Mouse (Mus musculus) megakaryocyte, adult 5-6 weeks (primary cell): ENCODE results near the gene Trap1. TPM values are rescaled to one million over a fixed set of nuclear protein-coding genes. Genes with fewer than 3 reads are reported as not detected.

ENCODE experiments used
- total RNA-seq, 2 experiments: library from RNA; stranded (forward) in 1 of 2; stranded (reverse) in 1 of 2; fragments of 153-499, 151-499 nt in 1 of 2; fragments of 221-1000, 200-1000 nt in 1 of 2; gene quantifications; 2 replicates each; pipeline versions ENCODE4 v1.2.3 to v1.2.4; 2015 to 2017

Trap1 gene
- total RNA-seq, 2 experiments from 2014 or later: 25.5 to 50.7 TPM

Other genes with a start within 250 kb of the Trap1 start
- not detected in 2 replicates for gene Olfr15, start 246.9 kb downstream of the Trap1 start, total RNA-seq (2015)
- gene Olfr15, start 246.9 kb downstream of the Trap1 start, total RNA-seq (2017): not detected in 2 replicates
- 0.21 and 0.74 TPM in 2 replicates for gene Zfp174, start 230.6 kb downstream of the Trap1 start, total RNA-seq (2015)
- 0.20 and 0.22 TPM in 2 replicates for gene Zfp174, start 230.6 kb downstream of the Trap1 start, total RNA-seq (2017)
- gene Naa60, start 205.5 kb downstream of the Trap1 start, total RNA-seq (2015): 157 and 163 TPM in 2 replicates
- gene Naa60, start 205.5 kb downstream of the Trap1 start, total RNA-seq (2017): 61.0 and 64.2 TPM in 2 replicates
- 9.9 and 11.0 TPM in 2 replicates for gene Zfp597, start 193.3 kb downstream of the Trap1 start, total RNA-seq (2015)
- 20.8 and 22.5 TPM in 2 replicates for gene Zfp597, start 193.3 kb downstream of the Trap1 start, total RNA-seq (2017)
- gene Gm20695, start 193.2 kb downstream of the Trap1 start, total RNA-seq (2015): not detected in 2 replicates
- 0.98 and 1.3 TPM in 2 replicates for gene Gm20695, start 193.2 kb downstream of the Trap1 start, total RNA-seq (2017)
- 1.2 and 5.9 TPM in 2 replicates for gene 1700037C18Rik, start 169.1 kb downstream of the Trap1 start, total RNA-seq (2015)
- gene 1700037C18Rik, start 169.1 kb downstream of the Trap1 start, total RNA-seq (2017): 0.85 and 3.2 TPM in 2 replicates
- gene Cluap1, start 169.0 kb downstream of the Trap1 start, total RNA-seq (2015): 12.4 and 17.8 TPM in 2 replicates
- 15.9 and 18.2 TPM in 2 replicates for gene Cluap1, start 169.0 kb downstream of the Trap1 start, total RNA-seq (2017)
- 0.98 and 1.0 TPM in 2 replicates for gene Nlrc3, start 101.2 kb downstream of the Trap1 start, total RNA-seq (2015)
- 0.51 and 1.1 TPM in 2 replicates for gene Nlrc3, start 101.2 kb downstream of the Trap1 start, total RNA-seq (2017)
- gene Slx4, start 74.1 kb downstream of the Trap1 start, total RNA-seq (2015): 18.7 and 23.5 TPM in 2 replicates
- gene Slx4, start 74.1 kb downstream of the Trap1 start, total RNA-seq (2017): 19.2 and 34.6 TPM in 2 replicates
- not detected in 2 replicates for gene Dnase1, start 40.9 kb downstream of the Trap1 start, total RNA-seq (2015)
- 0.18 TPM in 1 of 2 replicates, not detected in the other for gene Dnase1, start 40.9 kb downstream of the Trap1 start, total RNA-seq (2017)
- 60.8 and 65.3 TPM in 2 replicates for gene Crebbp, start 136.2 kb upstream of the Trap1 start, total RNA-seq (2015)
- gene Crebbp, start 136.2 kb upstream of the Trap1 start, total RNA-seq (2017): 17.1 and 25.8 TPM in 2 replicates